Mouse (Mus musculus) ES-E14 (cell line): ENCODE data around the gene Acot1.
"Not testable (repeated sequence)": the region's sequence is repeated elsewhere in the genome, so short reads cannot be mapped to it uniquely, and the experiment has no call there.

ENCODE experiments used
- CHD2 ChIP-seq: IDR thresholded peaks from 2 replicates; pipeline ENCODE4 v1.6.1; 2014; ENCODE audit warnings: mild to moderate bottlenecking, low read depth, low read length, inconsistent platforms
- HCFC1 ChIP-seq: IDR thresholded peaks from 2 replicates; pipeline ENCODE4 v1.6.1; 2012; ENCODE audit warnings: low read length, inconsistent platforms, borderline replicate concordance; ENCODE audit not compliant: insufficient read depth
- MAFK ChIP-seq: IDR thresholded peaks from 2 replicates; pipeline ENCODE4 v1.6.1; 2014; ENCODE audit warnings: mild to moderate bottlenecking, low read depth, low read length, inconsistent platforms; ENCODE audit not compliant: insufficient read depth

GRCm38 (mm10) chr12:84050744-84051143 lies 41.5 kb downstream of the Acot1 start:
- TF ChIP-seq MAFK, CHD2, HCFC1: not testable (repeated sequence)
